Mouse (Mus musculus): ENCODE measurements around the gene Il6. TPM values are rescaled to one million over a fixed set of nuclear protein-coding genes. Genes with fewer than 3 reads are reported as not detected.

Gene Il6
- not detected in 4 replicates for total RNA-seq (2023)

GRCm38 (mm10) chr5:30012726-30013503 lies at the start of gene Il6:
Gene Il6, plus strand, starts transcription at chr5:30013114.

Other genes starting within 250 kb of the Il6 start
- gene Tyms, start 60.5 kb downstream of the Il6 start, total RNA-seq (2023) = 2.7 to 3.7 TPM (median 2.8 TPM) in 4 replicates
- not detected in 4 replicates for gene Garem2, start 92.0 kb downstream of the Il6 start, total RNA-seq (2023)
- not detected in 4 replicates for gene 3110082J24Rik, start 93.0 kb downstream of the Il6 start, total RNA-seq (2023)
- gene Hadha, start 142.0 kb downstream of the Il6 start, total RNA-seq (2023) = 100 to 108 TPM (median 105 TPM) in 4 replicates
- 88.6 to 93.8 TPM (median 91.7 TPM) in 4 replicates for gene Hadhb, start 142.1 kb downstream of the Il6 start, total RNA-seq (2023)
- not detected in 4 replicates for gene Adgrf3, start 192.6 kb downstream of the Il6 start, total RNA-seq (2023)
- 16.6 to 24.3 TPM (median 18.8 TPM) in 4 replicates for gene Selenoi, start 219.5 kb downstream of the Il6 start, total RNA-seq (2023)

Data from B cell, adult 62 days (primary cell).